Mouse (Mus musculus) bone marrow macrophage, adult 2 months (primary cell): ENCODE measurements around the gene Vmn2r83.

ENCODE experiments used
- CTCF ChIP-seq: IDR thresholded peaks from 2 replicates; pipeline ENCODE4 v1.5.1; 2012; ENCODE audit warnings: low read depth, mild to moderate bottlenecking, low read length, moderate library complexity
- POLR2A ChIP-seq: IDR thresholded peaks from 2 replicates; pipeline ENCODE4 v1.6.1; 2012; ENCODE audit warnings: mild to moderate bottlenecking, low read depth, low read length, borderline replicate concordance

- TF ChIP-seq POLR2A: no peak
- TF ChIP-seq CTCF: no peak
Observed at GRCm38 (mm10) chr10:79530721-79531120, 62.2 kb downstream of the Vmn2r83 start.
